Mouse (Mus musculus) cerebellum, adult 2 months (tissue): ENCODE results near the gene 1700057G04Rik.

Experiments used
- CTCF ChIP-seq: fragments of 200-500 bp; IDR thresholded peaks from 2 replicates; pipeline ENCODE4 v1.5.1; 2011; ENCODE audit warnings: low read depth, mild to moderate bottlenecking, control low read depth, low read length, moderate library complexity, borderline replicate concordance; ENCODE audit not compliant: insufficient read depth
- POLR2A ChIP-seq: fragments of 200-500 bp; IDR thresholded peaks from 2 replicates; pipeline ENCODE4 v1.6.1; 2011; ENCODE audit warnings: low read length, control low read depth, borderline replicate concordance; ENCODE audit not compliant: insufficient read depth

- TF ChIP-seq CTCF (no peak), POLR2A (no peak)
Observed at GRCm38 (mm10) chr9:92275486-92276207, 33.5 kb upstream of the 1700057G04Rik start, which contains the start of gene Plscr2.
